Mouse (Mus musculus) testis, postnatal 14 days (tissue): ENCODE data around the gene Strc.
"Not testable (repeated sequence)": the region's sequence is repeated elsewhere in the genome, so short reads cannot be mapped to it uniquely, and the experiment has no call there.

Experiments used
- DNase-seq: peaks from one replicate; pipeline ENCODE4 v3.0.0; 2021; ENCODE audit warnings: low spot score

The Strc gene

GRCm38 (mm10) chr2:121386961-121387575, at the start of gene Strc:
TSS of gene Strc (minus strand) at chr2:121387168.
- not testable (repeated sequence) for DNase-seq

DNA sequence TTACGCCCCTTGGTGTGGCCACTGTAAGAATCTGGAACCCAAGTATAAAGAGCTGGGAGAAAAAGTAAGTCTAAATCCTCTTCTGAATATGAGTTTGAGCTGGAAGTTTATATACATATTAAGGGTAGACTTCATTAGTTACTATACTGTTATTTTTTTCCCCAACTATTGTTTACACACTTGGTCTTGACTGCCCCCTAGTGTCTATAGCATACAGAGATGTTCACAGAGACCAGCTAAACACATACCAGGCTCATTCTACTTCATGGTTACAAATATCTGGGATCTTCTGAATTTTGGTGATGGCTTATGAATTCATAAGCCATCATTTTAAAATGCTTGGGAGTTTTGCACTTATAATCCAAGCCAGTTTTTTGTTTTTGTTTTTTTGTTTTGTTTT, 47.9 kb upstream of the Strc start:
- no peak for DNase-seq

GRCm38 (mm10) chr2:121425890-121426289, 38.9 kb upstream of the Strc start:
- no peak for DNase-seq

DNA sequence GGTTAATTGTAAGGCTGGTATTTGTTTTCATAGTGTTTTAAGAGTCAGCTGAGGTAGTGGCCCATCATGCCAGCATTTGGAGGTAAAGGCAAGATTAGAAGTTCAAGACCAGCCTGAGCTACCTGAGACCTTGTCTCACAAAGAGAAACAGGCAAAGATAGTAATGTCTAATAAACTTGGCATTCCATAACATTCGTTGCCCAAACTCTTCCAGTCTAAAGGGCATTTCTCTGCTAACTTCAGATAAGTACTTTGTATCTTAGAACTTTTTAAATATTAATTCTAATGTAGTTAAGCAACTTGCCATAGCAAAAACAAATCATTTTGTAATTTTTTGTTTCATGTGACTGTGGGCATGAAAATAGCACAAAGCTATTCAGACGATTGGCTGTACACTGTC, 36.2 kb upstream of the Strc start:
- DNase-seq: no peak

DNA sequence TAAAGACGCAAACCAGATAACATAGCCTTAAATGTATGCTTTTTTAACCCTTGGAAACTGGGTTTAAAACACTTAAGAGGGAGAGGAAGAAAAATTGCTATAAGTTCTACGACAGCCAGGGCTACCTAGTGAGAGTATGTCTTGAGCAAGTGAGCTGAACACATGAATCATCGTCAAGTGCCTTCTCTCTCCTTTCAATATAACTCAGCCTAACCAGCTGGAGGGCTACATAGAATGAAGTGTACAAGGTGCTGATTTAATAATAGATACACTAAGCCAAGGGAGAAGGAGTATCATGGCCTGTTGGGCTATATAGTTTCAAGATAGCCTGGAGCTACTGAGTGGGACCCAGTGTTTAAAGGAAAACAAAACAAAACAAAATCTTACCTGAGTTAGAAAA, 31.5 kb upstream of the Strc start:
- no peak for DNase-seq

- no peak for DNase-seq
Measured at GRCm38 (mm10) chr2:121416356-121416755, 29.4 kb upstream of the Strc start.

DNA sequence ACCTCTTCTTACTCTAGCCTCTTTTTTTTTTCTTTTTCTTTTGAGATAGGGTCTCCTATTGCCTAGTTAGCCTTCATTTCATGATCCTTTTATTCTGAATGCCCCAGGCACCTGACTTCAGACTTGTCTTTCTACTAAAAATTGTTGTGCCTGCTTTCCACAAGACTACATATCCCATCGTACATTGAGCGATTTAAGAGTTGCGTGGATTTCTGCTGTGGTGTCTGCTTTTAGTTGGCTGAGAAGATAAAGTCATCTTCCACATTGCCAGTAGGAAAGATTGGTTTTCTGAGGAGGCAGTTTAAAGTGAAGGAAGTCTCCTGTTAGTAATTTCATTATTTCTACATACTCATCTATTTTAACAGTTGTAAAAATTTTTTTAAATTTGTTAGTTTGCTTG, 28.6 kb upstream of the Strc start:
- DNase-seq: no peak

DNA sequence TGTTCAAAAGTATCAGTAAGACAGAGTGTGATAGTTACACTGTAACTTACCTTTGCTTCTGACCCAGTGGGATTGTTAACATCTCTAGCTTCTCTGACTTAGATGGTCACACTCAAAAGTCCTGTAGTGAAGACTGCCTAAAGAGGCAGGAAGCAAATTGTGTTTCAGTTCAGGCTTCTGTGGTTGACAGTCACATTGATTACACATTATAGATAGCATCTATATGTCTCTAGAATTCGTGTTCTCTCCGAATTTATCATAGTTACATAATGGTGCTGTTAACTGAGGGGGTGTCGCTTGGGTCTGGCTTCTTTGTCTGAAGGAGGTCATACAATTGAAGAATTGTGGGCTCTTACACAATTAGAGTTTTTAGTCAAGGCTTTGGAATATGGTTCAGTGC, 28.1 kb upstream of the Strc start:
- DNase-seq: no peak

GRCm38 (mm10) chr2:121414139-121414685, 27.2 kb upstream of the Strc start:
- DNase-seq: no peak

DNA sequence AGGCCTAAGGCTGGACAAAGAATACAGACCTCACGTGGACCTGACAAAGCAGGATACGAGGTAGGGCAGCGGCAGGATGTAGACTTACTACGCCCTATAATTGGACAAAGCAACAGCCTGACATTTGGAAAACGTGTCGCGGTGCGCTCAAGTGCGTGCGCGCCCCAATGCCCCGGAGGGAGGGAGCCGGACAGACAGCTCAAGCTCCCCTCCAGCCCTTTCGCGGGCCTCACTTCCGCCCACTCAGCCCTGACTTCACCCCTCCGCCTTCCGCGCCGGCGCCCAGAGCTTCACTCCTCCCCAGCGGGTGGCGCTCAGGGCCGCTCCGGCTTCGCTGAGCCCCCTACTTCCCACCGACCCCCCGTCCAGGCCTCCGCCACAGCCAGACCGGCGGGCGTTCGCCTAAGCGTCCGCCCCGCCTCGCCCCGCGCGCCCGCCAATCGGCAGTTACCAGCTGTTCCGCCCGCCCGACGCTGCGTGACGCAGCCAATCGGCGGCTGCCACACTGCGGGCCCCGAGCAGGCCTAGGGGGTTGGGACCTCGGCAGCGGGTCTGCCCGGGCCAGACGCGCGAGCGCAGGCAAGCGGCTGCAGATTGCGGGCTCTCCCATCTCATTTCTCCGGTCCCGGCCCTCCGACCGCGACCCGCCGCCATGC, 26.5 kb upstream of the Strc start, which contains the start of the genes Pdia3 and Catsper2:
Gene Pdia3 (plus strand): TSS at position 389 of the 656 bp plus-strand sequence.
Gene Catsper2 (minus strand): TSS at position 406 of the 656 bp plus-strand sequence.
- peak; percentile 97 for DNase-seq

DNA sequence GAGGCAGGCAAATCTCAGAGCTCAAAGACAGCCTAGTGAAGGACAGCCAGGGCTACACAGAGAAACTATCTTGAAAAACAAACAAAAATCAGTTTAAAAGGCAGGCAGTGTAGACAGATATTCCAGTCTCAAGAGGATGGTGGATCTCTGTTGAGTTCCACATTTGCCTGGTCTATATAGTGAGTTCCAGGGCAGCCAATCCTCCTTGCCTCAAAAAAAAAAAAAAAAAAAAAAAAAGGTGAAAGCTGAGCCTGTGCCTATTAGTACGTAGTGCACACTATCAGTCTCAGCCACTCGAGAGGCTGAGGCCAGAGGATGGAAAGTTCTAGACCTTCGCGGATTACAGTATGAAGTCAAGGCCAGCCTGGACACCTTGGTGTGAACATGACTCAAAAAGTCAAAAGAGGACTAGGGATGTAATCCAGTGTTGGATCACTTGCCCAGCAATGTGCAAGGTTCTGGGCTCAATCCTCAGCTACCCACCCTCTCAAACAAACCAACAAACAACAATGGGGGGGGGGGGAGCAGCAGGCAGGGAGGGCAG, 25.9 kb upstream of the Strc start:
- DNase-seq: peak; percentile 42

- no peak for DNase-seq
Measured at GRCm38 (mm10) chr2:121408160-121408559, 21.2 kb upstream of the Strc start.

DNA sequence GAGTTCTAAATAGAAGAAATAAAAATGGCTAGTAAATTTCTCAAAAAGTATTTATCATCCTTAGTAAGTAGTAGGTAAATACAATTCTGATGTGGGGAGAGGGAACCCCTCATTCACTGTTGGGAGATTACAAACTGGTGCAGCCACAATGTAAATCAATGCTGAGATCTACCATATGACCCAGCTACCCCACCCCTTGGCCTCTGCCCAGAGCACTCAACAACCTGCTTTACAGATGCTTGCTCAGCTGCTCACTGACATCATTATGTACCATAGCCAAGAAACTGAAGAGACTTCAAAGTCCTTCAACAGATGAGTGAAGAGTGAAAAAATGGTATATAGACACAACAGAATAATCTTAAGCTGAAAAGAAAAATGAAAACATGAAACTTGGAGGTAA, 16.3 kb upstream of the Strc start:
- no peak for DNase-seq

DNA sequence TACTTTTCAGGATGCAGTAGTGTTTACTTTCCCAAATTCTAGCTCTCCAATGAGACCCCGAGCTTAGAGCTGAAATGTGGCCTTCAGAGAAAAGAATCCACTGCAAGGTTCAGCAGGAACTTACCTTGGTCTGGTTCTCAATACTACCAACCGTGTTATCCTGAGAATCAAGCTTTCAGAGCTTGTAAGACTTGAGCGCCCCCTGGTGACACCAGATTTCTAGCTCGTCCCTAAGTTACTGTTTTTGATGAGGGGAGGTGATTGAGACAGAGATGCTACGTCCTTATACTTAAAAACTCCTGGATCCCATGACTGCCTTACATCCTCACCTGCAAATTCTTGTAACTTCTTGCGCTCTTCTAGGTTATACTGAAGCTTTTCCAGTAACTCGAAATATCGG, 9.7 kb upstream of the Strc start:
- DNase-seq: peak; percentile 36

DNA sequence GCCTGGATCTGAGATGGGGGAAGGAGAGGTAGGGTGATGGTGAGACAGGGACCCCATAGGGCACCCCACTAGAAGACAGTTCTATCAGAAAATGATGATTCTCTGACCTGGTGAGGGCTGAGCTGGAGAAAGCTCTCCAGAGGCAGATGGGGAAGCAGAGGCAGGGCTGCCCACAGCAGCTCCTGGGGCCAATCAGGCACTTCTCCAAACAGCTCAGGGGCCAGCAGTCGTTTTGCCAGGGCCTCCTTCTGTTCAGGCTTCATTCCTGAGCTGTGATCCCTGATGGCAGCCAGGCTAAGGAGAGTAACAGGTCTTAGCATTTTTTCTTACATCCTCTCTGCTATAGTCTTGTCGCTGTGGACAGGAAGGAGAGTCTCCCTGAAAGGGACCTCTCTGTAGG, 12.2 kb downstream of the Strc start:
- no peak for DNase-seq

GRCm38 (mm10) chr2:121372266-121372665, 14.7 kb downstream of the Strc start:
- DNase-seq: no peak

DNA sequence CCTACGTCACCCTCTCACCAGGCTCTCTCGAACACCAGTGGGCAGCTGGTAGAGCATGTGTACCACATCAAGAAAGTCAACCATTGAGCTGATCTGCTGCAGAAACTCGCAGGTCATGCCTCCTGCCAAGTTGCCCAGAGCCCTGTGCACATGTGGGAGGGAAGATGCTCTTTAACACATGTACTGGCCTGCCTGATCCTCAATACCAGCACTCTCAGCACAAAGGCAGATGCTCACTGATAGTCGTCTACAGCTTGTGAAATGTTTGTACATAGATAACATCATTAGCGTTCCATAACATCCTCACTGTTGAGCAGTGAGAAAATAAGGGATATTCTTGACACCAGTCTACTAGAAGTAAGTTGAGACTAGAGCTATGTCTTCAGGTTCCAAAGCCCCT, 16.0 kb downstream of the Strc start:
- DNase-seq: no peak

- no peak for DNase-seq
Measured at GRCm38 (mm10) chr2:121368831-121369230, 18.1 kb downstream of the Strc start.

DNA sequence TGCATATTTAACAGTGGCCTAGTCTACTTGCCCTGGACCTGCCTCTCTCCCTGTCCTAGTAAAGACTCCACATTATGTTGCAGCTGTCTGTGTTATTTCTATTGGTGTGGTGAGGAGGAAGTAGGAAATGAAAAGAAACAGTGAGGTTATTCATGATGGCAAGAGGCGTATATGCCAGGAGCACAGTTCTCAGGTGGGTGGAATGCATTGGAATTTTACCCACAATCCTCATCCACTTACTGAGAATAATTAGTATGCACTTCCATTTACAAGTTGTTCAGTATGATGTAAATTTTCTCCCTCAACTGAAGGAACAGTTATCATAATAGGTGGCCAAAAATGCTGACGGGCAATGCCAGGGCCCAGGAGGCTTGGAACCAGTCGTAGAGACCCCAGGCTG, 23.3 kb downstream of the Strc start:
- DNase-seq: no peak

DNA sequence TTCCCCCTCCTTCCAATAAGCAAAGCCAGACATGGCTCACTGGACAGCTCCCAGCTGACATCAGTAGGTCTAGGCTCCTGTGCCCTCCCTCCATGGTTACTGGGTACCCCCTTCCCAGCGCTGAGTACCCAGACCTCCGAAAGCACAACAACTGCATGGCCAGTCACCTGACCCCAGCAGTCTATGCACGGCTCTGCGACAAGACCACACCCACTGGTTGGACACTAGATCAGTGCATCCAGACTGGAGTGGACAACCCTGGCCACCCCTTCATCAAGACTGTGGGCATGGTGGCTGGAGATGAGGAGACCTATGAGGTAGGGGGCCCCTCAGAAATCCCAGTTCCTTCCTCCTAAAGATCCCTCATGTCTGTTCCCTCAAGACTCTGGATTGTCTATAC, 27.5 kb downstream of the Strc start:
- no peak for DNase-seq

GRCm38 (mm10) chr2:121358381-121358780, 28.6 kb downstream of the Strc start:
- no peak for DNase-seq

- DNase-seq: no peak
Measured at GRCm38 (mm10) chr2:121357961-121358360, 29.0 kb downstream of the Strc start.

GRCm38 (mm10) chr2:121357494-121357893, 29.5 kb downstream of the Strc start, which contains the start of gene Ckmt1:
TSS of gene Ckmt1 (plus strand) at chr2:121357714.
- DNase-seq: no peak
